Mouse (Mus musculus): ENCODE results near the gene Ift80. TPM values are rescaled to one million over a fixed set of nuclear protein-coding genes. Genes with fewer than 3 reads are reported as not detected.
"Not testable (repeated sequence)": the region's sequence is repeated elsewhere in the genome, so short reads cannot be mapped to it uniquely, and the experiment has no call there.

The Ift80 gene
- total RNA-seq, 2 experiments from 2014 or later = 21.1 to 22.1 TPM

GRCm38 (mm10) chr3:69002781-69003180 is 1.6 kb downstream of the Ift80 start:
- DNase-seq (ENCODE audit: low spot score in 2 of 2) = no peak

- DNase-seq (ENCODE audit: low spot score in 2 of 2) = no peak
These were observed 17.8 kb downstream of the Ift80 start for GRCm38 (mm10) chr3:68986550-68986949.

- no peak for DNase-seq (ENCODE audit: low spot score in 2 of 2)
These were observed 23.5 kb downstream of the Ift80 start for GRCm38 (mm10) chr3:68980898-68981297.

- no peak for DNase-seq (ENCODE audit: low spot score in 2 of 2)
These were observed 25.2 kb downstream of the Ift80 start for GRCm38 (mm10) chr3:68979187-68979586.

GRCm38 (mm10) chr3:68977696-68978095 is 26.7 kb downstream of the Ift80 start:
- no peak for DNase-seq (ENCODE audit: low spot score in 2 of 2)

GRCm38 (mm10) chr3:68975533-68976490 is 28.6 kb downstream of the Ift80 start:
- DNase-seq (ENCODE audit: low spot score in 2 of 2) = no peak

- DNase-seq (ENCODE audit: low spot score in 2 of 2) = no peak
These were observed 29.5 kb downstream of the Ift80 start for GRCm38 (mm10) chr3:68974639-68975532.

GRCm38 (mm10) chr3:68973574-68973973 is 30.8 kb downstream of the Ift80 start:
- no peak for DNase-seq (ENCODE audit: low spot score in 2 of 2)

- no peak for DNase-seq (ENCODE audit: low spot score in 2 of 2)
These were observed 35.2 kb downstream of the Ift80 start for GRCm38 (mm10) chr3:68969091-68969590.

- no peak for DNase-seq (ENCODE audit: low spot score in 2 of 2)
These were observed 37.0 kb downstream of the Ift80 start for GRCm38 (mm10) chr3:68967404-68967803.

- no peak for DNase-seq (ENCODE audit: low spot score in 2 of 2)
These were observed 37.7 kb downstream of the Ift80 start for GRCm38 (mm10) chr3:68966527-68967285.

GRCm38 (mm10) chr3:68964682-68965081 is 39.7 kb downstream of the Ift80 start:
- DNase-seq (ENCODE audit: low spot score in 2 of 2) = no peak

GRCm38 (mm10) chr3:68957413-68957812 is 47.0 kb downstream of the Ift80 start:
- no peak for DNase-seq (ENCODE audit: low spot score in 2 of 2)

GRCm38 (mm10) chr3:68956454-68956853 is 47.9 kb downstream of the Ift80 start:
- DNase-seq (ENCODE audit: low spot score in 2 of 2) = no peak

GRCm38 (mm10) chr3:68954487-68954886 is 49.9 kb downstream of the Ift80 start:
- DNase-seq (ENCODE audit: low spot score in 2 of 2) = no peak

GRCm38 (mm10) chr3:68952707-68953106 is 51.7 kb downstream of the Ift80 start:
- no peak for DNase-seq (ENCODE audit: low spot score in 2 of 2)

- not testable (repeated sequence) for DNase-seq (ENCODE audit: low spot score in 2 of 2)
These were observed 52.4 kb downstream of the Ift80 start for GRCm38 (mm10) chr3:68951971-68952370.

GRCm38 (mm10) chr3:68949381-68949780 is 55.0 kb downstream of the Ift80 start:
- DNase-seq (ENCODE audit: low spot score in 2 of 2) = no peak

- no peak for DNase-seq (ENCODE audit: low spot score in 2 of 2)
These were observed 55.5 kb downstream of the Ift80 start for GRCm38 (mm10) chr3:68948918-68949317.

GRCm38 (mm10) chr3:68941867-68942266 is 62.5 kb downstream of the Ift80 start:
- DNase-seq (ENCODE audit: low spot score in 2 of 2) = no peak

GRCm38 (mm10) chr3:68940311-68940710 is 64.1 kb downstream of the Ift80 start:
- DNase-seq (ENCODE audit: low spot score in 2 of 2) = no peak
